Mouse (Mus musculus) brain, adult 2 months (tissue): ENCODE measurements around the gene Olfr1095.

Experiments
- DNase-seq: peaks from one replicate; pipeline ENCODE4 v3.0.0; 2011; ENCODE audit warnings: low read depth, low spot score

Olfr1095 gene

GRCm38 (mm10) chr2:86851596-86851995, at the start of gene Olfr1095:
Gene Olfr1095, minus strand, starts transcription at chr2:86851696.
- no peak for DNase-seq

GRCm38 (mm10) chr2:86892116-86892515, 40.6 kb upstream of the Olfr1095 start, which contains the start of gene Olfr1097:
Gene Olfr1097, minus strand, starts transcription at chr2:86892216.
- DNase-seq: no peak

GRCm38 (mm10) chr2:86874702-86875101, 23.2 kb upstream of the Olfr1095 start, which contains the start of gene Gm13723:
Gene Gm13723, minus strand, starts transcription at chr2:86874802.
- DNase-seq: no peak

GRCm38 (mm10) chr2:86824363-86824762, 27.1 kb downstream of the Olfr1095 start, which contains the start of gene Olfr1094:
Gene Olfr1094, plus strand, starts transcription at chr2:86824663.
- DNase-seq: no peak

- DNase-seq: no peak
Observed at GRCm38 (mm10) chr2:86809918-86810317, 41.6 kb downstream of the Olfr1095 start, which contains the start of gene Olfr141. Gene Olfr141, minus strand, starts transcription at chr2:86810018.
